Mouse (Mus musculus): ENCODE data around the gene Dennd1a.

DNA sequence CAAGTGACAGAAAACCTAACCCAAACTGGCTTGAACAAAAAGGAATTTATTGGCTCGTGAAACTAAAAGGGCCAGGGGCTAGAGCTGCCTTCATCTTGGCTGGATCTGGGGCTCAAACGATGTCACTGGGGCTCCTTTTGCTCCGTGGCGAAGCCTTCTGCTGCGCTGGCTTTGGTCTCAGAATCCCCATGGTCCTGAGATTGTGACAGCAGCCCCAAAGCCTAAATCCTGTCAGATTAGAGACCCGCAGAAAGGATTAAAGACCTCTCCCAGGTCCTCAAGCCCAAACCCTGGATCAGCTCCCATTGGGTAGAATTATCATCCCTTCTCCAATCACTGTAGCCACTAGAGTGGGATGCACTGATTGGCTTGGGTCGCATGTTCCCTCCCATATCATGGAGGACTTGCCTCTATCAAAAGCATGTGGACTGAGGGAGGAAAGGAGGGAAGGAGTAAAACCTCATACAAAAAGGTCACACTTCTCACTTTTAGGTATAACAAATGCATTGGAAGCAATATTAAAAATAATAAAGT, 46.5 kb upstream of the Dennd1a start:
- TF ChIP-seq POLR2A (IDR thresholded peaks at IDR 0.05; ENCODE audit: low read depth, low read length) (no peak), CTCF (IDR thresholded peaks at IDR 0.05; ENCODE audit: extremely low read depth, insufficient read depth, insufficient read length, insufficient replicate concordance) (no peak)

Data from spleen, adult 2 months (tissue).